Mouse (Mus musculus) thymus, postnatal 0 days (tissue): ENCODE results near the gene Scd4. TPM values are rescaled to one million over a fixed set of nuclear protein-coding genes. Genes with fewer than 3 reads are reported as not detected.
A peak's percentile ranks its signal among the peaks of the same experiment; 100 is the strongest.
"Not testable (repeated sequence)": the region's sequence is repeated elsewhere in the genome, so short reads cannot be mapped to it uniquely, and the experiment has no call there.

Experiments used
- DNase-seq: peaks from one replicate; pipeline ENCODE4 v3.0.0-alpha.2; 2015; ENCODE audit warnings: low spot score
- polyA plus RNA-seq: library from polyadenylated mRNA; unstranded; fragments of >200 nt; fragmentation: Nextera tagmentation; extraction: Ambion mirVana; gene quantifications from 2 replicates; pipeline ENCODE4 v1.2.1, GENCODE M21; 2015

Scd4 gene
- polyA plus RNA-seq, 1 experiment from 2014 or later: 0.18 TPM

DNA sequence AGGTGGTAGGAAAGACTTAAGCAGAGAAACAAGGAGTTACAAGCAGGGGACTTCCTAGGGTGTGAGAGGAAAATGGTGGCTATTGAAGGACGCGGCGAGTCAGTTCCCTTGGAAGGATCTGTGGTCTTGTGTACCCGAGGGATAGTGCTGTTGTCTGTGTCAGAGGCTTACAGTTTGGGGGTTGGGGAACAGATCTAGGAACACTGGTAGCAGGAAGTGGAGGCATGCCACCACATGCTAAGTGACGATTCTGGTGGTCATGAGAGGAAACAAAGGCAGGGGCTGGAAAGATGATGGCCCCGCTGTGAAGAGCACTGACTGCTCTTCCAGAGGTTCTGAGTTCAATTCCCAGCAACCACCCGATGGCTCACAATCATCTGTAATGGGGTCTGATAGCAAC is 32.4 kb upstream of the Scd4 start:
- no peak for DNase-seq

DNA sequence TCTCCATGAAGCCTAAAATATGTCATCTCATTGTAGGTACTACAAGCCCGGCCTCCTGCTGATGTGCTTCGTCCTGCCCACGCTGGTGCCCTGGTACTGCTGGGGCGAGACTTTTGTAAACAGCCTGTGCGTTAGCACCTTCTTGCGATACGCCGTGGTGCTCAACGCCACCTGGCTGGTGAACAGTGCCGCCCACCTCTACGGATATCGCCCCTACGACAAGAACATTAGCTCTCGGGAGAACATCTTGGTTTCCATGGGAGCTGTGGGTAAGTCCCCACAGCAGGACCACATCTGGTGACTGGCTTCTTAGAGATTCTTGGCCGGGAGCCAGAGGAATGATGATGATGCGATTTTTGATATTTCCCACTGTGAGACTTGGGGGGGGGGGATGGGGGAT is 31.7 kb upstream of the Scd4 start:
- DNase-seq: no peak

DNA sequence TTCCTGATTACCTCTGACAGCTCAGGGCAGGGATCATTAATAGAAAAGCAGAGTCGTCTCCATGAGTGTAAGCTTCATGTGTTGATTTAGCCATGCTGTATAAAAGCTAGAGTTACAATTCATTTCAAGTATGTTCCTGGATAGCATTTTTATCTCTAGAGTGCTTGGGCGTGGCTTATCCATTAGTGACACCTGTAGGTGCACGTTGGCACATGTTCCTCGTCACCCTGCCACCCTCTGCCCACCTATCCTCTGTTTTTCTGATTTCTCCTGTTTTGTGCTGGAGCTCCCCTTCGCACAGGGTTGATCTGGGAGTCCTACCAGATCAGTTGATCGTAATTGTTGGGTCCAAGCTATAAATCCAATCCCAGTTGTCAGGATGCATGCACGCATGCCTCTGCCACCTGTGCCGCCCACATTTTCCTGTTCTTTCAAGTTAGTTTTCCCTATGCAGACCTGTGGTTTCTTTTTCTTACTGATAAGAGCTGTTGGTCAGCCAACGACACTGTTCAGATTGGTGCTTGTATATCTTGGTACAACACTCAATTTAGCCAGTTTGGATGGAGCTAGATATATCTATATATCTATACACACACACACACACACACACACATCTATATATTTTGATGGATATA is 31.1 kb upstream of the Scd4 start:
- DNase-seq: no peak

DNA sequence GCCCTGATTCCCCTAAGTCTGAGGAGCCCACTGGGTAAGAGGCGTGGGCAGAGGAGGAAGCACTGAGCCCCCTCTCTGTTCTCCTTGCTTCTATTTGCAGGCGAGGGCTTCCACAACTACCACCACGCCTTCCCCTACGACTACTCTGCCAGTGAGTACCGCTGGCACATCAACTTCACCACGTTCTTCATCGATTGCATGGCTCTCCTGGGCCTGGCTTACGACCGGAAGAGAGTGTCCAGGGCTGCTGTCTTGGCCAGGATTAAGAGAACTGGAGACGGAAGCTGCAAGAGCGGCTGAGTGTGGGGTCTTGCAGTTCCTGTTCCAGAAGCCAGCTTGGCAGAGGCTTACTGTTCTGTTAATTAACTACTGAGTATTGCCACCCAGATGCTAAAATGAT is 30.0 kb upstream of the Scd4 start:
- no peak for DNase-seq

DNA sequence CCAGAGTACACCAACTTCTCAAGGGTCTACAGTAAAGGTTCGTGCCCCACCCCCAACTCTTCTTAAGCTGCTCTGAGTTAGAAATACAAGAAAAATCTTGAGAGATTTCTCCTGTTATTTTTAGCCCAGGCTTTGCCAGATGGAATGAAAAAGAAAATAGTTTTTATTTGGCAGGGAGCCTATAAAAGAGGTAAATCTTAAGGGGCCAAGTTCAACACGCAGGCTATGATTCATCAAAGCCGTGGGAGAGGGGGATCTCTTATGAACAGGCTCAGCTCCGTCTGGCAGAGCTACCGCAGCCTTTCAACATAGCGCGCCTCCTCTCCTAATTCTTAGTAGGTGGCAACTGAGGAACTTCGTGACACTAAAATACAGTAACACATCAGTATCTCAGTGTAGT is 29.4 kb upstream of the Scd4 start:
- DNase-seq: no peak

DNA sequence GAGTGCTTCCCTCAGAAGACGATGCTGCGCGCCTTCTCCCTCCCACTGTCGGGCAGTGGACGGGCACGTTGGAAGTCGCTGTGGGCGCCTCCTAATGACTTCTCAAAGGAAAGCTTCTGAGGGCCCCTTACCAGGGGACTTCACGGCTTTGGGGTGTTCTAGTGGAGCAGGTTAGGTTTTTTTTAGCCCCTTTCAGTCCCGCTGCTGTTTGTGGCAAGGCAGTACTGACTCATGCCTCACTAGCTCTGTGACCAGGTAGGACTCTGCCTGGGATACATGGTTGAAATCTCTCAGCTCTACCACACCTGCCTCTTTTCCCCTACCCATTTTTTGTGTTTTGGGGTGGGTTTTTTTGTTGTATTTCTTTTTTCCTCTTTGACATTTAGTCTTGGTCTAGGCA is 28.5 kb upstream of the Scd4 start:
- no peak for DNase-seq

DNA sequence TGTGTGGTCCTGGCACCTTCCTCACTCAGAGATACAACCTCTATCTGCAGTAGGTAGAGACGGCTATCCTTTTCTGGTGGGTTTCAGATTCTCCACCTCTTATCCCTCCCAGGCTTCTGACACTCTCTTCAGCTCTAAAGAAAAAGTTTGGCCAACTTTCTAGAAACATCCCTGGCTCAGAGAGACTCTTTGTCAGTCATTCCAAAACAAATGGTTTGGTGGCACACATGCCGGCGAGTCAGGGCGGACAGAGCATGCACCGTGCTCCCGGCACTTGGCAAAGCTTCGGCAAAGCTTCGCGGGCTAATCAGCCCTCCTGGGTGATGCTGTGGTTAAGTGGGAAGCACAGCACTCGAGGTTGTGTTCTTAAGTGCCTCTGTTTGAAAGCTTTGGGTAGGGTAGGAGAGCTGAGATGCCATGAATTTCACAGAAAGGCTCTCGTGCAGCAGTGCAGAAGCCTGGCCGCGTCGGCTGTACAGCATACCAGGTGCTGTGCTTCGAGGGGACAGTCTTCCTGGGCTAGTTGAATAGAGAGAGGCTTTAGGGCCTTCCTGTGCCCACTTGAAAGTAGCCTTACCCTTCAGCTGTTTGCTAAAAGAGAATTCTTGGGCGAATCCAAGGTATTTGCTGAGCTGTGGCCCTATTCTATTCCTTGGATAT is 27.9 kb upstream of the Scd4 start:
- no peak for DNase-seq

DNA sequence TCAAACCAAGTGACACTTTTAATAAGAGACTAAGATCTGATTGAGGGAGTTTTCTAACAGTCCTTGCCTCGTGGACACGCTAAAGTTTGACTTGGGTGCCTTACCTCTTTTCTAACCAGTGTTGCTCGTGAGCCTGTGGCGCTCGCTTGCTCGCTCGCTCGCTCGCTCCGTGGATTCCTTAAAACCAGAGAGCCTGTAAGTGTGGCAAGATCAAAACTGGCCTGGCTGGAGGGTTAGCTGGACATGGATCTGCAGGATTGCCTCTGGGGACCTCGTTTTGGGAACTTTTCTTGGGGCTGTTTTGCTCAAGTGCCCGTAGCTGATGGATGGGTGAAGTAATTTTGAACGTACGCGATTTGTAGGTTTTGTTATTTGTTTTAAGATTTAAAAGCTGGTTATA is 27.2 kb upstream of the Scd4 start:
- no peak for DNase-seq

DNA sequence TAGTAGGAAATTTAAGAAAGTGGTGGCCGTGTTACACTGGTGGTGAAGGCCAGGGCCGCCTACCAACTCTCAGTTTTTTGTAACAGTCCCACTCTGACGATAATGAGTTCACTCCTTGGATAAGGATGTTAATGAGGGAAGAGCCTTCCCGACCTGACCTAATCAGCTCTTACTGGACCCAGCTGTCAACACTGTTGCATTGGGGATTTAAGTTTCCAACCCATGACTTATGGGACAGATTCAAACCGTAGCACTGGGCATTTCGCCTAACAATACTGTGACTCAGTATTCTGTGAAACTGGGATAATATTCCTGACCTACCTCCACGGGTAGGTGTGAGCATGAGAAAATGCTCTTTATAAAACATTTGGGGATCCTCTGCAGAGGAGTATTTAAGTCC is 26.7 kb upstream of the Scd4 start:
- no peak for DNase-seq

DNA sequence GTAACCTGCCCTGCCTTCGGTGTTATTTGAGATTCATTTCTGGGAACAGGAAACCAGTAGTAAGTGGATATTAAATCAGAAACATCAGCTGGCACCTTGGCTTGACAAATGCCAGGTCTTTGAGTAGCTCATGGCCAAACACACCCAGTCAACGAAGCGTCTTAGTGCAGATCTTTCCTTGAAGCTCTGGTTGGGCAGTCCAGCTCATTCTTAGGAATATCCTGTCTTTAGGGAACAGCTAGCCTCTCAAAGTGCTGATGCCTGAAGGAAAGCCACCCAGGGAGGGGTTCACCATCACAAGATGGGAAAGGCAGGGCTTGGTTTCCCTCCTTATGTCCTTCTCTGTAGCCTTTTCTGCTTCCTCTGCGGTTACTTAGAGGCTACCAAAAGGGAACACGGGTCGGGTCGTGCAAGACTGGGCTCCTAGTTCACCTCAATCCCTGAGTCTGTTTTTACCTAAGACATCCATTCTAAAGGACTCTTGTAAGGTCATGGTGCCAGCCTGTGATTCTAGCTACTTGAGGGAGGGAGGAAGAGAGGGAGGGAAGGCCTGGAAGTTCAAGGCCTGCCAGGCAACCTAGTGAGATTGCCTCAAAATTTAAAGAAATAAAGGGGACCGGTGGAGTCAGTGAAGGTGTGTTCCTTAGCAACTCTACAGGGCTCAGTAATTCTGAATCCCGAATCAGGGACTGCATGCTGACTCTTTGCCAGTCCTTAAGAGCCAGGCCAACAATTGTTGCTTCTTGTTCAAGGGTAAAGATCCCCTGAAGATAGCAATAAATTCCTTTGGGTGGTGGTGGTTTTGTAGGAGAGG is 25.6 kb upstream of the Scd4 start:
- no peak for DNase-seq

DNA sequence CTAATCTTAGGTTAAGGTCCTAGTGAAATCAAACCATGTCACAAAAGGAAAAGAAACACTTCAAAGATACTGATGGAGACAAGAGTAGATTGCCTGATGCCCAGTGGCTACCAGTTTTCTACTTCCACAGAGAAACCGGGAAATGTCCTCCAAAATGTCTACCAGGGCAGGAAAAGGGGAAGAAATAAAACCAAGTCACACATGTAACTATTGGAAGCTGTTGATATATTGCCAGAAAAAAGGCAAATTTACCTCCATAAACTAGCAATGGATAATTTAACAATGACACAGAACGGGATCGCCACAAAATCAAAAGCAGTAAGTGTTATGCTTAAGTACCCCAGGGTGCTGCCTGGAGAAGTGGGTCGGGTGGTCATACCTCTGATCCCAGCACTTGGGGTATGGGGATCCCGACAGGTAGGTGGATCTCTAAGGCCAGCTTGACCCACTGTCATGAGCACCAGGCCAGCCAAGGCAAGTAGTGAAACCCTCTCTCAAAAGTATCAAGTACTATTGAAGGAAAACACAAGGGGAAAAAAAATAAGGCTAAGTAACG is 24.9 kb upstream of the Scd4 start:
- no peak for DNase-seq

DNA sequence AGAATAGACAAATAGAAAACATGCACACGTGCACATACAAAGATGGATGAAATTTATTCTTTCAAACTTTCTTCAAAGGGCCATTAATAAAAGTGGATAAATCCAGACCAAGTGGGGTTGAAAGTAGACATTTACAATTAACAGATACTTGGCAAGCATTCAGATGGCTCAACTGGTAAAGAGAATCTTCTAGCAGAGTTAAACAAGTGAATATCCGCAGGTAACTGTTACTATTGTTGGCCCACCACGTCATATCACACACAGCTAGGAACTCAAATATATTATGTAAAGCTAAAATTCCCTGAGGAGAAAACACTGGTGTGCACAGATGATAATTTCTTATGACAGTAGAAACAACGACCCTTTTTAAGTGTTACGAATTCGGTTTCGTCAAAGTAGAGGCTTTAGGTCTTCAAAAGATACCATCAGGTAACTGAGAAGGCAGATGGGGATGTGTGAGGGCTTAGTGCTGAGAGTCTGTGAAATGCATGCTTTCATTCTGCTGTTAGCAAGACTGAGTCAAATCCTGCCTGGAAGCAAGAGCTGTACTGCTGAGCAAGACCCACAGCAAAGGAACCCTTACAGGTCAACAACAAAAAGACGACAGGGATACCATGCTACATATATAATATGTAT is 24.2 kb upstream of the Scd4 start:
- no peak for DNase-seq

DNA sequence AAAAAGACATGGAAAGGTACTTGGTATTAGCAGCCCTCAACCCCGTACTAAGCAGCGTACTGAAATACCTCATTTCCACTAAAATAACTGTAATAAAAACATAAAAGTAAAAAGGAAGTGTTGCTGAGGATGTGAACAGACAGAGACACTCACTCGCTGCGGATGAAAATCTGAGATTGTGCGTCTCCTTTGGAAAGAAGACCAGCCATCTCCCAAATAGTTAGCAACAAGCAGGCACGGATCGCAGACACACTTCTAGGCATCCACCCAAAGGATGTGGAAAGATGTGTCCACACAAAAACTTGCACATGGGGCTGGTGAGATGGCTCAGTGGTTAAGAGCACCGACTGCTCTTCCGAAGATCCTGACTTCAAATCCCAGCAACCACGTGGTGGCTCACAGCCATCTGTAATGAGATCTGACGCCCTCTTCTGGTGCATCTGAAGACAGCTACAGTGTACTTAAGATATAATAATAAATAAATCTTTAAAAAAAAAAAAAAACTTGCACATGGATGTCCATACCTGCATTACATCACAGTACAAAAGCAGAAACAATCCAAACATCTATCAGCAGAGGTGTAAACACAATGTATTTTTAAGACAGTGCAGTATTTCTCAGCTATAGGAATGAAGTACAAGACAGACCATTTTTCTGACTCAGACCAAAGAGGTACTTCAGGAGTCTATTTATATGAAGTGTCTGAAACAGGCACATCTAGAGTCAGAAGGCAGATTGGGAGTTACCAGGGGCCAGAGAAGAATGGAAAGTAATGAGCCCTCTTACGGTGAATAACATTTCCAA is 23.3 kb upstream of the Scd4 start:
- DNase-seq: no peak

DNA sequence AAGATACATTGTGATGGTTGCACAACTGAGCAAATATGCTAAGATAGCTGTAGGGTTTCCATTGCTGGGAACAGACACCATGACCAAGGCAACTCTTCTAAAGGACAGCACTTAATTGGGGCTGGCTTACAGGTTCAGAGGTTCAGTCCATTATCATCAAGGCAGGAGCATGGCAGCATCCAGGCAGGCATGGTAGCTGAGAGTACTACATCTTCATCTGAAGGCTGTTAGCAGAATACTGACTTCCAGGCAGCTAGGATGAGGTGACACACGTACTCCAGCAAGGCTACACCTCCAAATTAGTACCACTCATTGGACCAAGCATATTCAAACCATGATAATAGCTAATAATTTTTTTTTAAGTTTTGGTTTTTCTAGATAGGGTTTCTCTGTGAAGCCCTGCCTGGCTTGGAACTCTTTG is 22.7 kb upstream of the Scd4 start:
- not testable (repeated sequence) for DNase-seq

DNA sequence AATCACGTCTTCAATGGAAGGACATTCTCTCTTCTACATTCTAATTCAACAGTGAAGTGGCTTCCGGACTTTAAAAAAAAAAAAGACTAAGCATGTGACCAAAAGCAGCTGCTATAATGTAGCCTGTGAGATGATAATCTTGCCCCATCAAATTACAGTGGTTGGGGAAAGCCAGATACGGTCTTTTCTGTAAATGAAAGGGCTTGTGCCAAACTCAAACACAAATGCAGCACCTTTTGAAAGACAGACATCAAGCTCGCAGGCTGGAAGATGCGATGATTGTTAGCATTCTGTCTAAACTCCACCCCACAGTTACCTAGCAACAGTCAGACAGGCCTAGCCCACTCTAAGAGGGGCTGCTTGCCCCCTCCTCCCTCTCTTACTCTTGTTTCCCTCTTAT is 22.1 kb upstream of the Scd4 start:
- no peak for DNase-seq

DNA sequence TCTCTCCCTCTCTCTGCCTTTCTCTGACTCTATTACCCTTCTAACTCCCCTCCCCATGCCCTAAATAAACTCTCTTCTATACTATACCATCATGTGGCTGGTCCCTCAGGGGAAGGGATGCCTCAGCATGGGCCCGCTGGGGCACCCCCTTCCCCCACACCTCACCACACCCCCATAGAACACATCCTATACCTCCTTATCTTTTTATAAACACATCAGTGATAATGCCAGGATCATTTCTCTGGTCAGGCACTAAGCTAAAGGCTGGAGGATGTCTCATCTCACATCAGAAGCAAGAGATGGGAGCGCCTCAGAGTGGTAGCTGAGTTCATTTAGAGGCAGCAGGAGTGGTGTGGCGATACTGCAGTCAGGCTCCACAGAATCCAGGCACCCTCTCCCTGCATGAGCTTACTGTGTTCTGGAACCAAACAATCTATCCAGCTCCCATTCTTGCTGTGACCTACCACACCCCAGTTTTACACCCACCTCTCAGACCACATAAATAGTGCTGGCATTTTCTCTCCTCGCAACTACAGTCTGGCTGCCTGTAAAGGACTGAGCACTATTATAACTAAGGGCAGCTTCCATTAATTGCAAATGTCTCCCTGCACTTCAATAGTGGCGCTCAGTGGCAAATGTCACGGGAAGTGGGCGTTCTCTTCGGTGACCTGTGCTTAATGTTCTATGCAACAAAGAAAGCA is 21.4 kb upstream of the Scd4 start:
- no peak for DNase-seq

DNA sequence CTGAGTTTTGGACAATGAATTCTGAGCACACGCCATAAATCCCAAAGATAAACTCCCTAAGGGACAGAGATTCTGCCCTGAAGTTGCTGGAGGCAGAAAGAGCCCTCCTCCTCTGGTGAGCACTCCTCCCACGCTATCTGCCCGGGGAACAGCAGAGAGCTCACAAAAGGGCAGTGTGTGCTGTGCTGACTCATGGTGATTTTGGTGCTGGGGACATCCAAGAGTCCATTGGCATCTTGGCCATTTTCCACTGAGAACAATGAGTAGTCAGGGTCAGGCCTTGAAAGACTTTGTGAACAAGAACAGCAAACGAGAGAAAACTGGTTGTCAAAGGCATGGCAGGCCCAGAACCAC is 20.9 kb upstream of the Scd4 start:
- DNase-seq: no peak

DNA sequence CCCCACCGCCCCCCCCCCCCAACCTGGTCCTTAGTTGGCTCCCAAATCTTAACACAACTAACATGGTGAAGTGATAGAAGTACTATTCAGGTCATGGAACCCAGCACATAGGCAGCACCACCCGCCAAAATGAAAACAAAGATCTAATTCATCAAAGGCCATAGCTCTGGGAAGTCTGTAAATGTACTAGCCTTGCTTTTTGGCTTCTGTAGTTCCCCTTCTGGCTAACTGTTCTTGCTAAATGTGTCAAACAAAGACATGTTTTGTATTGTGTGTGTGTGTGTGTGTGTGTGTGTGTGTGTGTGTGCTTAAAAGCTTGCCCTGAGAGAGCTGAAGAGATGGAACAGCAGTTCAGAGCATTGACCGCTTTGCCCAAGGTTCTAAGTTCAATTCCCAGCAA is 19.8 kb upstream of the Scd4 start:
- DNase-seq: no peak

DNA sequence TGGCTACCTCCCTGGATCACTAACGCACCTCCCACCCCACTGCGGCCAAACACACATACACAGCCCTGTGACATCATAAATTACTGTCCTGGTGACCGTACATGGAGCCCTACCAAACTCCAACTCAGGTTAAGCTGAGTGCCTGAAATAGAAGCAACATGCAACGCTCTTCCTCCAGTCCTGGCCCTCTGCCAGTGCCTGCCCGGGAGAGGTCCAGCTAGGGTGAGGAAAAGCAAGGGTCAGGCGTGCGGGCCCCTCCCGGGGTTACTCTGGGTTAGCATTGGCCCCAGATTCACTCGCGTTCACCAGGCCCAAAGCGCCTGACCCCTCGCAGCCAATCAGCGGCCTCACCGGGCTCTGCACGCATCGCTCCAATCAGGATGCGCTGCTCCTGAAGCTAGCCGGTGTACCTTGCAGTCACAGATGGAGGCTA is 18.5 kb upstream of the Scd4 start:
- DNase-seq: peak; percentile 59

DNA sequence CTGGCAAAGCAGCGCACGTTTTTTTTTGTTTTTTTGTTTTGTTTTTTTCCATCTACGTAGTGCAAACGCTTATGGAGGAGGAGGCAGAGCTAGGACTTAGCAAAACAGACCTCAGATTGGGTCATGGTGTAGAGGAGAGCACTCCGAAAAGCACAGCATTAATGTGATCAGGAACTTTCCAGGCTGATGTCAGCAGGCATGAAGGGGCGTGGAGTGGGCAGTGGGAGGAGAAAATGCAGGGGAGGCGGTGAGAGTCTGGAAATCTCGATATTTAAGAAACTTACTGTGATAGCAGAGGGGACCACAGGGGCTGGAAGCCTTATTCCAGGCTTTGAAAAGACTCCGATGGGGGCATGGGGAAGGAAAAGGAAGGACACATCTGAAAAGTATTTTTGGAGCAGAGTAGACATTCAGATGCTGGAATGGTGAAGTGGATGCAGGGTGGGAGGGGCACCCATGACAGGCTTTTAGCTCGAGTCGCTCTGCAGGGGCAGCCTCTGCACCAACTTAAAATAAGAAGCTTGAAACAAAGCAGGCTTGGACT is 17.9 kb upstream of the Scd4 start:
- DNase-seq: no peak
